Mouse (Mus musculus): ENCODE results near the gene Ints3. TPM values are rescaled to one million over a fixed set of nuclear protein-coding genes. Genes with fewer than 3 reads are reported as not detected.

Gene Ints3
- polyA plus RNA-seq, 1 experiment from 2014 or later, result 17.9 TPM

DNA sequence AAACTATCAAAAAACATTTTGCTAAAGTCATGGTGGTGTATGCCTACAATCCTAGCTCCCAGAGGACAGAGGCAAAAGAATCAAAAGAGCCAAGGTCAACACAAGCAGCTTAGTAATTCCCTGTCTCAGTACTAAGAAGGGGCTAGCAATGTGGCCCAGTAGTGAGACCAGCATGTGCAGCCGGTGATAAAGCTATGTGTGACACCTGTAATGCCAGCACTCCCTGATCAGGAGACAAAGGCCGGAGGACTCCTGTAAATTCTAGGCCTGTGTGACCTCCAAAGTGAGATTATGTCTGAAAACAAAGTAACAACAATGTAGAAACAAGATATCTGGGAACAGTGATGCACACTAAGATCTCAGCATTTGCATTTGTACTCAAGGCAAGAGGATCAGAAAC is 7.9 kb downstream of the Ints3 start:
- no peak for TF ChIP-seq CTCF (IDR thresholded peaks at IDR 0.05; ENCODE audit: low read depth)
- WGBS, result 86% methylated on average over 2 of the region's 2 CpGs
- no peak overlapping the region for H3K4me3 ChIP-seq (replicated peaks; ENCODE audit: low read depth, low read length)
- no peaks in the 10 kb centered on the region for H3K9me3 ChIP-seq (replicated peaks; ENCODE audit: low read length)
- no peak overlapping the region for H3K9ac ChIP-seq (ENCODE audit: low read depth, low read length)
- H3K4me2 ChIP-seq (ENCODE audit: low read length), result no peak overlapping the region
- no peak for ATAC-seq (replicated peaks; ENCODE audit: low FRiP score, low read depth)
- H3K27ac ChIP-seq, result no peak overlapping the region; the same call in 1 of the 2 replicates
- no peaks in the 10 kb centered on the region for H3K27me3 ChIP-seq (ENCODE audit: insufficient read depth, low read length)
- H3K36me3 ChIP-seq (ENCODE audit: insufficient read depth, low read length), result peaks cover 17% of the 10 kb centered on the region; the same call in 1 of the 2 replicates
- no peak for DNase-seq (ENCODE audit: low spot score)
- H3K4me1 ChIP-seq (replicated peaks; ENCODE audit: insufficient read depth, low read length), result 0 out of 2 replicates have a peak, but pooled peaks cover 3% of the 10 kb centered on the region

DNA sequence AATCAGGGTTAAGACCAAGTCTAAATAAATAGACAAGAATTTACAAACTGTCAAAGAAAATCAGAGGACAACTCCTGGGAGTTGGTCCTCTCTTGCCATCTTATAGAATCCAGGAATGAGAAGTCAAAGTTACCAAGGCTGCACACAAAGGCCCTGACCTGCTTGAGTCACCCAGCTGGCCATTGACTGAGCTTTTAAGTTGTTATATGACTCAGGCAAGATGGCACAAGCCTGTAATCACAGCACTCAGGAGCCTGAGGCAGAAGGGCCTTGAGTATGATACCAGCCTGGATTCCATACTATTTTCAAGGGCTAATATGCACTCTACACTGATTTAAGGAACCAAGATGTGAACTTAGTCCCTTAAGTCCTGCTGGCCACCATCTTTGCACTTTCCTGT is 9.9 kb downstream of the Ints3 start:
- Histone ChIP-seq H3K36me3 (ENCODE audit: insufficient read depth, low read length) (peaks cover 31% of the 10 kb centered on the region; the same call in 1 of the 2 replicates), H3K4me1 (replicated peaks; ENCODE audit: insufficient read depth, low read length) (0 out of 2 replicates have a peak, but pooled peaks cover 3% of the 10 kb centered on the region), H3K9ac (ENCODE audit: low read depth, low read length) (no peak overlapping the region), H3K4me3 (replicated peaks; ENCODE audit: low read depth, low read length) (no peak overlapping the region), H3K9me3 (replicated peaks; ENCODE audit: low read length) (no peaks in the 10 kb centered on the region), H3K27me3 (ENCODE audit: insufficient read depth, low read length) (no peaks in the 10 kb centered on the region), H3K27ac (no peak overlapping the region), H3K4me2 (ENCODE audit: low read length) (no peak overlapping the region)
- DNase-seq (ENCODE audit: low spot score), result no peak
- ATAC-seq (replicated peaks; ENCODE audit: low FRiP score, low read depth), result no peak
- no peak for TF ChIP-seq CTCF (IDR thresholded peaks at IDR 0.05; ENCODE audit: low read depth)

DNA sequence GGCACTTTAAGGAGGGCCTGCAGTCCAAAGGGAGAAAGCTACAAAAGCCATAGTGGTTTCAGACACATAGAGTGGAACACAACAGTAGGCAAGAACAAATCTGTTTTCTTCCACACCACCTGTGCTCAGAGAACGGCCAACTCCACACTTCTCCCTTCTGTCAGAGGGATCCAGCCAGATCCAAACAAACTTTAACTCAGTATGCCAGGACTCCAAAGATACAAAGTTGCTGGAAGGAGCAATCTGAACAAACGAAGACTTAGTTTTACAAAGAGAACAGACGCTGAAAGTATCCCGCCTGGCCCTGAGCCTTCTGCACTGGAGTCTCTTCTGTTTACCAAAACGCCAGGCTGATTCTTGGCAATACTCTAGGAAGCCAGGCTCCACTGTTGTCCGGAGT is 12.7 kb downstream of the Ints3 start:
- H3K9ac ChIP-seq (ENCODE audit: low read depth, low read length), result no peak overlapping the region
- no peak overlapping the region for H3K27ac ChIP-seq
- no peak for TF ChIP-seq CTCF (IDR thresholded peaks at IDR 0.05; ENCODE audit: low read depth)
- no peak overlapping the region for H3K4me2 ChIP-seq (ENCODE audit: low read length)
- ATAC-seq (replicated peaks; ENCODE audit: low FRiP score, low read depth), result no peak
- H3K36me3 ChIP-seq (ENCODE audit: insufficient read depth, low read length), result peaks cover 47% of the 10 kb centered on the region
- no peaks in the 10 kb centered on the region for H3K4me1 ChIP-seq (replicated peaks; ENCODE audit: insufficient read depth, low read length)
- no peak for DNase-seq (ENCODE audit: low spot score)
- H3K4me3 ChIP-seq (replicated peaks; ENCODE audit: low read depth, low read length), result no peak overlapping the region
- no peaks in the 10 kb centered on the region for H3K9me3 ChIP-seq (replicated peaks; ENCODE audit: low read length)
- WGBS, result 95% methylated on average over 6 of the region's 6 CpGs
- no peaks in the 10 kb centered on the region for H3K27me3 ChIP-seq (ENCODE audit: insufficient read depth, low read length)

DNA sequence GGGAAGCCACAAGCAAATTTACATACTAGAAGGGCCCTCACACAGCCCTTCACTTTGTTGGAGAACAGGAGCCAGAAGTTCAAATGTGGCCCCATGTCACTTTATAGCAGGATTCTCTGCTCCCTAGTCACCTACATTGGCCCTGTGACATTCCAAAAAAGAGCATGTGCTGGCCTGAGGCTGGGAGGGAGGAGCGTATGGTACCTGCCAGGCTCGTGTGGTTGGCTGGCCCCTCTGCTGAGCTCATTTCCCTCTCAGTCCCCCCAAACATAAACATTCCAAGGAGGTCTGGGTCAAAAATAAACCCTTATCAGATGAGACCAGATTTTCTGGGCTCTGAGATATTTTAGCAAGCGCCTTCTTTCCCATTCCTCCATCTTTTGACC is 20.4 kb downstream of the Ints3 start:
- Histone ChIP-seq H3K27me3 (ENCODE audit: insufficient read depth, low read length) (no peaks in the 10 kb centered on the region), H3K4me2 (ENCODE audit: low read length) (no peak overlapping the region), H3K9me3 (replicated peaks; ENCODE audit: low read length) (no peaks in the 10 kb centered on the region), H3K27ac (no peak overlapping the region), H3K9ac (ENCODE audit: low read depth, low read length) (0 out of 2 replicates have a peak overlapping the region, but pooled peaks have one; percentile 27), H3K4me3 (replicated peaks; ENCODE audit: low read depth, low read length) (no peak overlapping the region), H3K36me3 (ENCODE audit: insufficient read depth, low read length) (peaks cover 57% of the 10 kb centered on the region), H3K4me1 (replicated peaks; ENCODE audit: insufficient read depth, low read length) (no peaks in the 10 kb centered on the region)
- WGBS, result 63% methylated on average over 3 of the region's 3 CpGs
- ATAC-seq (replicated peaks; ENCODE audit: low FRiP score, low read depth) (no peak), DNase-seq (ENCODE audit: low spot score) (no peak)
- TF ChIP-seq CTCF (IDR thresholded peaks at IDR 0.05; ENCODE audit: low read depth), result no peak

DNA sequence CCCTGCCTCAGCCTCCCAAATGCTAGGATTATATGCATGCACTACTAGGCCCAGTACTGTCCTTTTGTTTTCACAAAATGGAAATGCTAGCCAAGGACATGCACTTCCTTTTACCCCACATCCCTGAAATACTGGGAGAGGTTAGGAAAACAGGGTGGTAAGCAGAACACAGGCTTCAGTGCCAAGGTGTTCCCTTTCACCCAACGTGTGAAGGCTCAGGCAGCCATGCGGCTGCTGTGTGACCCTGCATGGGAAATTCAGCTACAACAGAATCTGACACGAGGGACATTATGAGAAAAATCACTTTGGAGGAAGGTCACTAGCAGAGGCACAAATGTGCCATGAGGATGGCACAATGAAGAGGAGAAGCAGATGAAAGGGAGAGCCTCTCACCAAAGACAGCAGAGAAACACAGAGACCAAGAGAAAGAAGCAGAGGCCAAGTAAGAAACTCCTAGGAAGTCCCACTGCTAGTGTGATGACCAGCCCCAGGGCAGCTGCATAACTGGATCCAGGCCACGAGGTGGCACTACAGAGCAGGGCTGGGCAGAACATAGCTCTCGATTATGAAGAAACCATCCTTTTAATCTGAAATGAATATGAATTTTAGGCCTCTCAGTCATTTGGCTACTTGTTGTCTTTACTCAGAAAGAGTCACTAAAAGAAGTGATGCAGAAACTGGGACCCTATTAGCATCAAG is 21.0 kb downstream of the Ints3 start:
- Histone ChIP-seq H3K27me3 (ENCODE audit: insufficient read depth, low read length) (no peaks in the 10 kb centered on the region), H3K4me1 (replicated peaks; ENCODE audit: insufficient read depth, low read length) (no peaks in the 10 kb centered on the region), H3K9ac (ENCODE audit: low read depth, low read length) (no peak overlapping the region), H3K4me2 (ENCODE audit: low read length) (no peak overlapping the region), H3K36me3 (ENCODE audit: insufficient read depth, low read length) (peaks cover 59% of the 10 kb centered on the region), H3K9me3 (replicated peaks; ENCODE audit: low read length) (no peaks in the 10 kb centered on the region), H3K4me3 (replicated peaks; ENCODE audit: low read depth, low read length) (no peak overlapping the region), H3K27ac (no peak overlapping the region)
- peak; percentile 74 for ATAC-seq (replicated peaks; ENCODE audit: low FRiP score, low read depth)
- 36% methylated on average over 5 of the region's 5 CpGs for WGBS
- DNase-seq (ENCODE audit: low spot score), result peak; percentile 83
- peak; percentile 93 for TF ChIP-seq CTCF (IDR thresholded peaks at IDR 0.05; ENCODE audit: low read depth)

DNA sequence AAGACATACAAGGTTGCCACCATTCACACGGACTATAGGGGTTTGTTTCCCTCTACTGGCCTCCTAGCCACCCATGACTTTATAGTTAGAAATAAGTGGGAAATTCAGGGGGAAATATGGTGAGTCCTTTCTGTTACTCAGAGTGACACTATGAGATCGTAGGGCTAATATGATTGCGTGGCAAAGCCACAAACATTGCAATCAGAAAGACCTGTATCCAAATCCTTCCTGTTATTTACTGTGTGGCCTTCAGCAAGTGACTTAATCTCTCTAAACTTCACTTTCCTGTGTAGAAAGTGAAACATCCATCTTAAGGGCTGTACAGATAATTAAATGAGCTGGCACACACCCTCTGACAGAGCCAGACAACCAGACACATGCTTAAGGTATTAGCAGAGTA is 24.7 kb downstream of the Ints3 start:
- no peak overlapping the region for H3K9ac ChIP-seq (ENCODE audit: low read depth, low read length)
- 92% methylated on average over 3 of the region's 3 CpGs for WGBS
- H3K27me3 ChIP-seq (ENCODE audit: insufficient read depth, low read length), result no peaks in the 10 kb centered on the region
- no peak overlapping the region for H3K4me2 ChIP-seq (ENCODE audit: low read length)
- ATAC-seq (replicated peaks; ENCODE audit: low FRiP score, low read depth), result no peak
- DNase-seq (ENCODE audit: low spot score), result no peak
- peaks cover 68% of the 10 kb centered on the region for H3K36me3 ChIP-seq (ENCODE audit: insufficient read depth, low read length)
- no peaks in the 10 kb centered on the region for H3K9me3 ChIP-seq (replicated peaks; ENCODE audit: low read length)
- H3K27ac ChIP-seq, result no peak overlapping the region
- no peak for TF ChIP-seq CTCF (IDR thresholded peaks at IDR 0.05; ENCODE audit: low read depth)
- no peak overlapping the region for H3K4me3 ChIP-seq (replicated peaks; ENCODE audit: low read depth, low read length)
- no peaks in the 10 kb centered on the region for H3K4me1 ChIP-seq (replicated peaks; ENCODE audit: insufficient read depth, low read length)

DNA sequence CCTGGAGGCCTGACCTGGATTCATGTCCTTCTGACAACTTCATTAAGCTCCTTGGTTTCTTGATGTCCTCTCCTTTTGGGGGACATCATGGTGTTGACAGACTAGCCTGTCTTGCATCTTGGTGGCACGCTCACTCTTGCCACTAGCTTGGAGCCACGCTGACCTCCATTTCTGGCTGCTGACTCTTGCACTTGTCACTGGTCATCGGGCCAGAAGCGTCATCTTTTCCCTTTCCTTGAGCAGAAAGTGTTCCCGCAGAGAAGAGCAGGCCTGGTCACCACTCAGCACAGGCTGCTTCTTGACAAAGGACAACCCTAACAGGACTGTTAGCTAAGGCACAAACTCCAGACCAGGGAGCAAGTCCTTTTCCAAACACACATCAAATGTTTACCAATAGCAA is 27.0 kb downstream of the Ints3 start:
- Histone ChIP-seq H3K27me3 (ENCODE audit: insufficient read depth, low read length) (no peaks in the 10 kb centered on the region), H3K9me3 (replicated peaks; ENCODE audit: low read length) (no peaks in the 10 kb centered on the region), H3K36me3 (ENCODE audit: insufficient read depth, low read length) (peaks cover 89% of the 10 kb centered on the region), H3K4me1 (replicated peaks; ENCODE audit: insufficient read depth, low read length) (no peaks in the 10 kb centered on the region), H3K27ac (no peak overlapping the region), H3K4me2 (ENCODE audit: low read length) (no peak overlapping the region), H3K4me3 (replicated peaks; ENCODE audit: low read depth, low read length) (no peak overlapping the region), H3K9ac (ENCODE audit: low read depth, low read length) (no peak overlapping the region)
- ATAC-seq (replicated peaks; ENCODE audit: low FRiP score, low read depth), result no peak
- 97% methylated on average over 5 of the region's 5 CpGs for WGBS
- no peak for TF ChIP-seq CTCF (IDR thresholded peaks at IDR 0.05; ENCODE audit: low read depth)
- no peak for DNase-seq (ENCODE audit: low spot score)
